Mouse (Mus musculus) lung, postnatal 0 days (tissue): ENCODE results near the gene Plcxd3.

Experiments used
- CTCF ChIP-seq: IDR thresholded peaks from 2 replicates; pipeline ENCODE4 v1.5.1; 2016; ENCODE audit warnings: antibody characterized with exemption, mild to moderate bottlenecking
- EP300 ChIP-seq: IDR thresholded peaks from 2 replicates; pipeline ENCODE4 v1.6.1; 2016; ENCODE audit warnings: antibody characterized with exemption, mild to moderate bottlenecking, control low read depth

GRCm38 (mm10) chr15:4561431-4561970 is 186.2 kb downstream of the Plcxd3 start:
- no peak for TF ChIP-seq CTCF
- TF ChIP-seq EP300: no peak
